Mouse (Mus musculus): Measurements from ENCODE around the gene Fkbp6.

- TF ChIP-seq CTCF (IDR thresholded peaks at IDR 0.05) = no peak
- no peak for TF ChIP-seq EP300 (IDR thresholded peaks at IDR 0.05)
Observed at GRCm38 (mm10) chr5:135258280-135259150, 91.3 kb downstream of the Fkbp6 start.
